Mouse (Mus musculus) megakaryocyte, embryonic 14.5 days (primary cell): ENCODE measurements around the gene Slc22a18.

ENCODE experiments used
- FLI1 ChIP-seq: IDR thresholded peaks from 2 replicates; pipeline ENCODE4 v1.6.1; 2012; ENCODE audit warnings: low read length, inconsistent platforms, mixed read lengths
- GATA1 ChIP-seq: IDR thresholded peaks from 3 replicates; pipeline ENCODE4 v1.6.1; 2012; ENCODE audit warnings: mixed read lengths, low read length, inconsistent platforms, borderline replicate concordance

DNA sequence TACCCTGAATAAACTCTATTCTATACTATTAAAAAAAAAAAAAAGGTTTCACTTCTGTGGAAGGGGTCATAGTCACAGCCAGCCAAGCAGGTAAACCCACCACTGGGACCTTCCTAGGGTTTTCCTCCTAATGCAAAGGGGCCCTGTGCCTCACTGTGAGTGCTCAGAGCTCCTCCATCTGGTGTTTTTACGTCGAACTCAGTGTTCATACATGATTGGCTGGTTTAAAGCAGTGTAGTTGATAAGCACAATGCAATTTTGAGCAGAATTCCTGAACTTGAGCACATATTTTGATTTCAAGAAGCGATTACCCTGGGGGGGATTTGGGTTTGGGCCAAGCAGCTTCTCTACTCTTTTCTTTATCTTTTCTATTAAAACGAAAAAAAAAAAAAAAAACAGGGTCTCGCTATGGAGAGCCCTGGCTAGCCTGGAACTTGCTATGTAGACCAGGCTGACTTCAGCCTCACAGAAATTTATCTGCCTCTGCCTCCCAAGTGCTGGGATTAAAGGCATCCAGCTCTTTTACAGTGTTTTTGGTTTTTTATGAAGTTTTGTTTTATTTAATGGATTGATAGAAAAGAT, 8.4 kb downstream of the Slc22a18 start:
- no peak for TF ChIP-seq FLI1
- no peak for TF ChIP-seq GATA1
